Mouse (Mus musculus) spleen, adult 2 months (tissue): ENCODE data around the gene Mipol1. TPM values are rescaled to one million over a fixed set of nuclear protein-coding genes. Genes with fewer than 3 reads are reported as not detected.

Experiments
- DNase-seq, 2 experiments: peaks; one replicate each; pipeline versions ENCODE4 v3.0.0 to v3.0.0-alpha.2; 2012 to 2021; ENCODE audit warnings: low spot score in 2 of 2, low read depth in 1 of 2
- H3K27ac ChIP-seq: fragments of 200-500 bp; 2 replicates; pipeline ENCODE4 v1.5.1; 2012; ENCODE audit warnings: low read length, inconsistent platforms; ENCODE audit not compliant: insufficient read depth
- H3K27me3 ChIP-seq: fragments of 200-500 bp; 2 replicates; pipeline ENCODE4 v1.6.1; 2012; ENCODE audit warnings: mild to moderate bottlenecking, moderate library complexity, low read length, inconsistent platforms; ENCODE audit not compliant: control insufficient read depth, insufficient read depth
- H3K36me3 ChIP-seq: fragments of 200-500 bp; 2 replicates; pipeline ENCODE4 v1.6.1; 2012; ENCODE audit warnings: mild to moderate bottlenecking, low read length, inconsistent platforms; ENCODE audit not compliant: control insufficient read depth, insufficient read depth
- H3K4me1 ChIP-seq: fragments of 200-500 bp; 2 replicates; pipeline ENCODE4 v1.6.1; 2011; ENCODE audit warnings: inconsistent platforms; ENCODE audit not compliant: control insufficient read depth, insufficient read depth, insufficient read length
- H3K4me3 ChIP-seq: fragments of 200-500 bp; 2 replicates; pipeline ENCODE4 v1.5.1; 2011; ENCODE audit warnings: mild to moderate bottlenecking, inconsistent platforms; ENCODE audit not compliant: insufficient read depth, insufficient read length; ENCODE audit errors: extremely low read depth
- CTCF ChIP-seq: fragments of 200-500 bp; IDR thresholded peaks from 2 replicates; pipeline ENCODE4 v1.5.1; 2011; ENCODE audit warnings: mild to moderate bottlenecking, inconsistent platforms; ENCODE audit not compliant: insufficient read depth, insufficient read length, insufficient replicate concordance; ENCODE audit errors: extremely low read depth
- POLR2A ChIP-seq: fragments of 200-500 bp; IDR thresholded peaks from 2 replicates; pipeline ENCODE4 v1.6.1; 2011; ENCODE audit warnings: low read depth, low read length, inconsistent platforms
- WGBS: fragments of 180-500 bp; shearing (Covaris S2); methylation state at CpG from one replicate; pipeline ENCODE4 v1.1.7; 2018; 5-methylcytosine and 5-hydroxymethylcytosine counted together
- polyA plus RNA-seq: library from polyadenylated mRNA; depleted of rRNA; stranded (reverse); fragments of >200 nt; gene quantifications from 2 replicates; pipeline ENCODE4 v1.2.3, GENCODE M21; 2012; rRNA removed

The Mipol1 gene
- polyA plus RNA-seq, 1 experiment, result 0.60 TPM

DNA sequence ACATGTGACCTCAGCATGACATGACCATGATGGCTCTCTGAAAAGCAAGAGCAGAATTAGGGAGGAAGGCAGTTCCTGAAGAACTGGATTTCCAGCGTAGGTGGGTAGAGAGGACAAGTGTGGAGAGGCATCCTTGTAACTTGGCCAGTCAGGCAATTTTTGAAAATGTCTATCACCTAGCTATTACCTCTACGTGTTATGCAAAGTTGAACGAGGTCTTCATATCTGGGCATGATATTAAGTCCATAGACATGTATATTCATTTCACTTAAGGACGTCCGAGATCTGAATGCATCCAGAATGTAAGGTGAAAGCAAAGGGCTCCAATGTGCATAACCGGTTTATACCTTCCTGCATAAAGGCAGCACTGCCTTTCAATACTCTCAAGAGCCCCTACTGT, 310.9 kb downstream of the Mipol1 start:
- H3K4me3 ChIP-seq, result no peak overlapping the region
- peaks cover 49% of the 10 kb centered on the region for H3K27me3 ChIP-seq
- WGBS, result 15% methylated on average over 6 of the region's 6 CpGs
- no peaks in the 10 kb centered on the region for H3K36me3 ChIP-seq
- H3K27ac ChIP-seq, result no peak overlapping the region
- no peak for DNase-seq
- peaks cover 10% of the 10 kb centered on the region for H3K4me1 ChIP-seq
- TF ChIP-seq POLR2A, result no peak

DNA sequence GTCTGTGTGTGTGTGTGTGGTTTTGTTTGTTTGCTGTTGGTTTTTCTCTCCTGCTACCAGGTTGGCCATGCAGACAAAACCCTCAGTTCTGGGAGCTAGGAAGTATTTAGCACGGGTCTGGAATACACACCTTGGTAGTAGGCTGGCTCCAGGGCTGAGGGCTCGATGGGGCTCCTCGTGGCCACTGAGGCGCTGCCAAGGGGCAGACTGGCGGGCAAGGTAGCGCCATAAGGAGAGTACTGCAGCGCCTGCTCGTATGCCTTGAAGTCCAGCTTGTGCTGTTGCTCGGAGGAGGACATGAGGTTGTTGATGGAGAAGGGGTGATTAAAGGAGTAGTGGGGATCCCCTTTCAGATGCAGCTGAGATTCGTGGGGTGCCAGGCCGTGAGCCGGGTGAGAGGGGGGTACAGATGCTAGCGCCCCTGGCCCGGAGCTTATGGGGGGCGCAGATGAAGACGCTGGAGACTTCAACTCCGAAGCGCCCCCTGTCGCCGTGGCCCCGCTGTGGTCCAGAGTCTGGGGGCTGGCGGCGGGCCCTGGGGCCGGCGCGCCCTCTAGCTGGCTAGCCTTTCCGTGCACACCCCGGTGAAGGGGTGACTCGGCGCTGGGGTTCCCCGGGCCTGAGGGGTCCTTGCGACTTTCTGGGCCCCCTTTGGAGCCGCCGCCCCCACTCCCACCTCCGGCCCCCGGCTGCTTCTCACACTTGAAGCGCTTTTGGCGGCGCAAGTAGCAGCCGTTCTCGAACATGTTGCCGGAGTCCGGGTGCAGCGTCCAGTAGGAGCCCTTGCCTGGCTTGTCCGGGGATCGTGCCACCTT, 311.9 kb downstream of the Mipol1 start:
- WGBS, result 7% methylated on average over 46 of the region's 46 CpGs
- H3K27ac ChIP-seq, result no peak overlapping the region
- H3K27me3 ChIP-seq, result peaks cover 51% of the 10 kb centered on the region
- no peaks in the 10 kb centered on the region for H3K36me3 ChIP-seq
- DNase-seq, result no peak
- TF ChIP-seq CTCF (no peak), POLR2A (no peak)
- H3K4me3 ChIP-seq, result no peak overlapping the region
- H3K4me1 ChIP-seq, result peaks cover 10% of the 10 kb centered on the region

DNA sequence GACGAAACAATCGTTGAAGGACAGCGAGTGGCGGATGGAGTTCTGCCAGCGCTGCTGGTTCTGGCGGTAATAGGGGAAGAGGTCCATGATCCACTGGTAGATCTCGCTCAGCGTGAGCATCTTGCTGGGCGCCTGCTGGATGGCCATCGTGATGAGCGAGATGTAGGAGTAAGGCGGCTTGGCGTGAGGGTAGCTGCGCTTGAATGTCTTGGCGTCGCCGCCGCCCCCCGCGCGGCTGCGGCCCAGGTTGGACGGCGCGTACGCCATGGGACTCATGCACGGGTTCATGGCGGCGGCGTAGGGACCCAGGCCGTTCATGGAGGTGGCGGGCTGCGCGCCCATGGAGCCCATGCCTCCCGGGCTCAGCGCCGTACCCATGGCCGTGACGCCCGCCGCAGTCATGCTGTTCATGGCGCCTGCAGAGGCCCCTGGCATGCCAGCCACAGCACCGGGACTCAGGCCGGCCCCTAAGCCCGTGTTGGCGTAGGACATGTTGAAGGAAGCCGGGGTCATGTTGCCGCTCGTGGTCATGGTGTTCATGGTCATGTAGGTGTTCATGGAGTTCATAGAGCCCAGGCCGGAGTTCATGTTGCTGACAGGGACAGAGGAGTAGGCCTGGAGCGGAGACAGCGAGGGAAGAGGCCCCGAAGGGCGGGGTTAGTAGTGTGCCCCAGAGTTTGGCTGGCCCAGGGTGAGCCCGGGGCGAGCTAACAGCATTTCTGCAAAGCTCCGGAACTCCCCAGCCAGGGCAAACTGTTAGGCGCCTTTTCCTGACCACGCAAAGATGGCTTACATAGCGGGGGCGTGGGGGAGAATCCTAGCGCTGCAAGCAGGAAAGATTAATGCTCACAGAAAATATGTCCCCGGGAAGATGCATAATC, 312.8 kb downstream of the Mipol1 start:
- DNase-seq, result no peak
- WGBS, result 12% methylated on average over 60 of the region's 63 CpGs
- Histone ChIP-seq H3K4me1 (peaks cover 10% of the 10 kb centered on the region), H3K36me3 (no peaks in the 10 kb centered on the region), H3K4me3 (no peak overlapping the region), H3K27ac (no peak overlapping the region), H3K27me3 (peaks cover 53% of the 10 kb centered on the region)
- TF ChIP-seq POLR2A, result no peak
- TF ChIP-seq CTCF, result no peak

DNA sequence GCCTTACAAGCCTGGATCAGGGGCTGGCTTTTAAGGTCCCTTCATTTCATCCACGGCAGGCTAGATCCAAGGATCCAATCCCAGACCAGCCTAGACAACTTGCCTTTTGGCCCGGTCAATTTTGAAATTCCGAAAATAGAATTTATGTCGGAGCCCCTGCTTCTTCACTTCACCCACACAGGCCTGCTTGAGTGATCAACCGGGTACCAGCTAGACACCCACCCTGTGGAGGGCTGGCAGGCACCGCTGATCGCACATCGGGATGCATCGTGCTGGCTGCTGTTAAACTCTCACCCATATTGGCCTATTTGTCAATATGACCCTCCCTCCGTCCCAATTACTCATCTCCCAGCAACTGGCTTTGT, 313.4 kb downstream of the Mipol1 start:
- no peak for DNase-seq
- H3K27me3 ChIP-seq, result peaks cover 54% of the 10 kb centered on the region
- no peaks in the 10 kb centered on the region for H3K36me3 ChIP-seq
- TF ChIP-seq CTCF (no peak), POLR2A (no peak)
- no peak overlapping the region for H3K27ac ChIP-seq
- no peak overlapping the region for H3K4me3 ChIP-seq
- 8% methylated on average over 10 of the region's 10 CpGs for WGBS
- H3K4me1 ChIP-seq, result peaks cover 9% of the 10 kb centered on the region

DNA sequence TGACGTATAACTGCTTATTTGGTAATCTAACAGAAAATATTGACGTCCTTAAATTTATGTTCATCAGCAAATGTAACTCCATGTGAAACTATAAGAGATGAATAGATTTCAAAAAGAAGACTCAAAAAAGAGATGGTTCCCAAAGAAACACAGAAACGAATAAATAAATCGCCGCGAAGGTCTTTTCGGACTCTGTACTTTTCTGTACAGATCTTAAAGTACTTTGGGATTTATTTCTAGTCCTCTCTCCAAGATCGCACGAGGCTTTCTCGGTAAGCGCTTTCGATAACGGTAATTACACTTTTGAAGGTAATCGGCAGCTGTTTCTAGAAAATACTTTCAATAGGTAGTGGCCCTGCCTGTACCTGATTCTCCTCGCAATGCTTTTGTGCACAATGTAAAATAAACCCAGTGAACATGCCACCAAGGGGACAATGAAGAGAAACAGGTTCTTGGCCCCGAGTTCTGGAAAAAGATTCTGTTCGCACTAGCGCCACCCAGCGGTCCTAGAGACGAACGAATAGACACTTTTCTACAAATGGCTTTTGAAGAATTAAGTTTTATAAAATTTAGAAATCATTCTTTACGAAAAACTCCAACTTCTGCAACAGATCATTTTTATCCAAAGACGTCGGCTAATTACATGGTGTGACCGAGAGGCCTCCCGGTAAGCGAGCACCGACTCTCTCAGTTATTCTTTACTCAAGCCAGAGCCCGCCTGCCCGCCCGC, 314.6 kb downstream of the Mipol1 start:
- Histone ChIP-seq H3K4me1 (peaks cover 4% of the 10 kb centered on the region), H3K4me3 (no peak overlapping the region; the same call in 1 of the 2 replicates), H3K27ac (no peak overlapping the region), H3K36me3 (no peaks in the 10 kb centered on the region), H3K27me3 (peaks cover 56% of the 10 kb centered on the region)
- DNase-seq, result no peak
- WGBS, result 4% methylated on average over 31 of the region's 31 CpGs
- TF ChIP-seq CTCF (no peak), POLR2A (no peak)

DNA sequence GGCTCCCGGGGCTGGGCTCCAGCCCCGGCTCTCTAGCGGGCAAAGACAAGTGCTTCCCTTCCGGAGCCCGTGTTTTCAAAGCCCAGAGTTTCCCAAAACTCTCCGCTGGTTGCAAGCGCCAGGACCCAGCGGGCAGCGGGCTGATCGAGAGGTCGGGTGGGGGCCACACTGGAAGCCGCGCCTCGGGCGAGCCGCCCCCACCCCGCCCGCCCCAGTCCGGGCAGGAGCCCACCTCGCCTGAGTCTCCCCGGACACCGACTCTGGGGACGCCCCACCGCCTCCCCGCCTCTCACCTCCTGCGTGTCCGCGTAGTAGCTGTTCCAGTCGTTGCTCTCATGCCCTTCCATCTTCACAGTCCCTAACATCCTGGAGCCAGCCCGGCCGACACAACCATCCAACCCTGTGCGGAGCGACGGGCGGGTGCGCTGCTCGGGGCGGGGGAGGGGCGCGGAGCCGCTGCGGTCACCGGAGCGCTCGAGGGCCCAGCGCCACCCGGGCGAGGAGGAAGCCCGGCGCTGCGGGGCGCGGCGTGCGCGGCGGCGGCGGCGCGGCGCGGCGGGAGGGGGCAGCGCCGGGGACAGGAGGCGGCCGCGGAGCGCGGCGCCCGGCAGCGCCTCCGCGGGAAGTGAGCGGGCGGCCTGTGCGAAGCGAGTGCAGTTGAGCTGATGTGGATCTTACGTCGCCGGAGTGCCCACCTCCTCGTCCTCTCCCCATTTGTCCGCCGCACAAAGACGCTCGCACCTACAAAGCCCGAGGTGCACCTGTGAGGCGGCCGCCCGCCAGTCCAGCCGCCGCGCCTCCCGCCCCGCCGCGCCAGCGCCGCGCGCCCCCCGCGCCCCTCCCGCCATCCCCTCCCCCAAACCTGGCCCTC, 315.4 kb downstream of the Mipol1 start:
- Histone ChIP-seq H3K4me1 (peaks cover 4% of the 10 kb centered on the region), H3K27ac (no peak overlapping the region), H3K4me3 (peak overlapping the region; percentile 25; the same call in 1 of the 2 replicates), H3K36me3 (no peaks in the 10 kb centered on the region), H3K27me3 (peaks cover 61% of the 10 kb centered on the region)
- TF ChIP-seq CTCF (no peak), POLR2A (no peak)
- no peak for DNase-seq
- 1% methylated on average over 88 of the region's 106 CpGs for WGBS

Other genes starting within 250 kb of the Mipol1 start
- gene Slc25a21, start 33.0 kb upstream of the Mipol1 start, polyA plus RNA-seq, result 1.3 and 2.1 TPM in 2 replicates
- 10.6 and 12.1 TPM in 2 replicates for gene Prps1l3, start within 50 bp of the Mipol1 start, polyA plus RNA-seq